Mouse (Mus musculus) A20 (cell line): ENCODE results near the gene Ptprd.

Experiments used
- DNase-seq: peaks from one replicate; pipeline ENCODE4 v3.0.0-alpha.2; 2011; ENCODE audit warnings: low read depth, low spot score

The Ptprd gene

DNA sequence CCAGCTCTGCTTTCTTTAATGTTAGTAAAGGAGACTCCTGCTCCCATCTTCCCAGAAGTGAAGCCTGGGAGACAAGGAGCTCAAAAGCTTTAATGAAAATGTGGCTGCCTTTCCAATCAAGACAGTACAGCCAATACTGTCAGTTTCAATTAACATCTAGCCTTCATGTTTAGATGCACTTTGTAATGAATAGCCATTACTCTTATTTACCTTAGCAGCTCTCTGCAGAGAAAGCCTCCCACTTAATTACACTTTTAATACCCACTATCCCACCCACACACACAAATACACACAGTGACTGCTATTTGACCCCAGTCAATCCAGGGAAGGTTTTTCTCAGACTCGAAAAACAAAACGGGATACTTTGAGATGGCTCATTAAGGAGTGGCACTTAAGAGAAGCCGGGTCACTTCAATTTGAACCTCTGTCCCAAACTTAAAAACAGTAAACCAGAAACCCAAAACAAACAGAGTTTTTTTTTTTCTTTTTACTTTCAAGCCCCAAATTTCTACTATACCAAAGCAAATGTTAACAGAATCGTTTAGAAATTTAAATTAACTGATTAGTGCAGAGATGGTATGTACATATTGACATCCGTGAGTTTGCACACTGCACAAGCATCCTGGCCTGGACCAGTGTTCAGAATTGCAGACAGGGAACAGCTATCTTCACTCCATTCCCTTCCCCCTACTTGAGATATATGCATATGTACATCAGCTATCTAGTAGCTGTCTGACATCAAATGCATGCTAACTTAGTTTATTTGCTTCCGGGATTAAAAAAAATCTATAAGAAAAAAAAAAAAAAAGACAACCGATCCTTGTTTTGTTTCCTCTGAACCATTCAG is 1824.6 kb downstream of the Ptprd start:
- DNase-seq = no peak

DNA sequence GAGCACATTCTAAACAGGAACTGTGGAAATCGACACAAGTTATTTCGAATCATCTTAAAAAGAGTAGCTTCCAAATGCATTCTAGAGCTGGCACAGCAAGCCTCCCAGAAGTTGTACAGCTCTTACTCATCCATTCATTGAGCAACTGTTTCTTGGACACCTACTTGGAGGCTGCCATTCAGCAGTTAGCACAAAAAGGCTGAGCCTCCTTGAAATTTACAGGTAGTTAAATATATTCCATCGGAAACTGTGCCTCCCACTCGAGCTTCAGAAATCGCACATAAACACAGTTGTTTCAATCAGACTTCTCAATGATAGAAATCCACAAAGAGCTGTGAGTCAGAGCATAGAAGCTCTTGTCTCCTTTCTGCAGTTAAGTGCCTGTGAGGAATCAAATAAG is 1825.9 kb downstream of the Ptprd start:
- no peak for DNase-seq

DNA sequence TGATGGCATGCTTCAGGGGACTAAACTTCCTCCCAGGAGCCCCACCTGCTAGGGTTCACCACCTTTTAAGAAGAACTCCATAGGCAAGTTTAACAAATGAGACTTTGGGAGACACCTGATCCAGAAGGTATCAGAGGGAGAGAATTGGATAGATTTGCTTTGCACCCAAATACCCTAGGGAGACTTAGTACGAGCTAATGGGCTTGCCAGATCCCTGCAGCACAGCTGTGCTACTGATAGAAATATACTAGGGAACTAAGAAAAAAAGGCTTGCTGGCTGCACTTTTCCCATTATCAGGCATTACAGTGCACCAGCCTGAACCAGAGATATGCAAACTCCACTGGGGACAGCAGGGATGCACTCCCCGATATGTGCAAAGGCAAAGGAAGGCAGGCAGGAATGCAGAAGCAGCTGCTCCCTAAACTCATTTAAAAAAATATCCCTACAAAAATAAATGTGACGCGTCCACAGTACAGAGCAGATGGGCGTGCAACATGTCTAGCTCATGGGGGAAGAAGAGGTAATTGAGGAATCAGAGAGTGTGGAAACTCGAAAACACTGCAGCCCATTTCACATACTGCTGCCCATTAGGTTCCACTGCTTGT is 1831.3 kb downstream of the Ptprd start:
- no peak for DNase-seq

DNA sequence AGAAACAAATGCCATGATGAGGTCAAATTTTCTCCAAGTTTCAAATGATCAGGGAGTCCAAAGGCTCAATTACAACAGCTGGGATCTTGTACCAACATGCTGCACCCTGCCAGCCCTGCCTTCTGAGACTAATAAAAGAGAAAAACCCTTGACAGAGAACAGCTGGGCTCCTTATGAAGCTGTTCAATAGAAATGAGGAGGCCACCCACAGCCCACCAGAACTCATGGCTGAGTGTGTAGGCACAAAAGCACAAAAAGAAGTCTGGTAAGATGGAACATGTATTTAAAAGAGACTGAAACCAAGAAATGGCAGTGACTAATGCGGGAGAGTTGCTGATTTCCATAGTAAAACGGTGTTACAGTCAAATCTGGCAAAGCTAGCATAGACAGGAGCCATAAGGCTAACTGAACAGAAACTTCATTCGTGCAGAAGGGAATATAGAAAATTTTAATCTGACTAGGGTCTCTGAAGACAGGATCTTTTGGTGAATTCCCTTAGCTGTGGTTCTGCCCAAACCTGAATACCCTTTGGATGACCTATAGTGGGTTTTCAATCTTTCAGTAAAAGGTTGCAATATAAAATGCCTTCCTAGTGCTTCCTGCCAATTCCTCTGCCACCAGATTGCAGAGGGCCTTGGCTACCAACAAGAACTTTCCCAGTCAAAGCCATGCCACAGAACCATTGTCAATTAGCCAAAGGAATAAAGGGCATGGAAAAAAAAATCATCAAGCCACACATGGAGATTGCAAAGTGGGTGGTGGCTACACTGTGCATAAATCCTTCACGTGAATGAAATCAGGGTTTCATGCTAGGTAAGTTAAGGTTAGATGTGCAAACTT is 1841.5 kb downstream of the Ptprd start:
- no peak for DNase-seq

DNA sequence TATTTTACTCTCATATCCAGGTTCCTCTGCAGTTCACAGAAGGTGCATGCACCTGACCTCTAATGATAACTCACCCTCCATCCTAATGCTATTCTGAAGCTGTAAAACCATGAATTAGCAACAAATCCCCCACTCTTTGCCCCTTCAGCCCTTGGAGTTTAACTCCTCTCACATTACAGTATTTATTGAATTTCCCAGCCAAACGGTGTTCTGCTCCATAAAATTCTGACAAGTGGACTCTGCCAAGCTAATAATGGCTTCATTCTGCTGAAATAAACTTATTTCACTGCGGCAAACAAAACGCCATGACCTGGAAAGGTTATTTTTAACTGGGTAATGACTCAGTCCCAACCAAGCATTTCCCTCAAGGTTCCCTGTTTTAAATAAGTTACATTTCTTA is 1842.7 kb downstream of the Ptprd start:
- no peak for DNase-seq

DNA sequence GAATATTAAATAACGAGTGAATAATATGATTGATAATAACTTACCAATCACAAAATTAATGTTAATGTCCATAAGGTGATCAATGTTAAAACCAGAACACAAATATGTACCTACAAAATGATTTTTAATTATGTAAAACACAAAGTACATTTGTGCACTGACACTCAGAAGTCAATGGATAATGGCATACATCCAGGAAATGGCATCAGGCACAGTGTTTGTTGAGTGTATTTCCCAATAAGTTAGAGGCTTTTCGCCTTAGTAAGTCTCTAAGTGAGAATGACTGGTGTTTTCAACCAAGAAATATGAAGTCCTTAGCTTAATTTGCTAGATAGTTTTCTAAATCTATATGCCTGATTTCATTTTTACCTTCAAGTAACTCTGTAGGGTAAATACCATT is 1843.5 kb downstream of the Ptprd start:
- DNase-seq = no peak

DNA sequence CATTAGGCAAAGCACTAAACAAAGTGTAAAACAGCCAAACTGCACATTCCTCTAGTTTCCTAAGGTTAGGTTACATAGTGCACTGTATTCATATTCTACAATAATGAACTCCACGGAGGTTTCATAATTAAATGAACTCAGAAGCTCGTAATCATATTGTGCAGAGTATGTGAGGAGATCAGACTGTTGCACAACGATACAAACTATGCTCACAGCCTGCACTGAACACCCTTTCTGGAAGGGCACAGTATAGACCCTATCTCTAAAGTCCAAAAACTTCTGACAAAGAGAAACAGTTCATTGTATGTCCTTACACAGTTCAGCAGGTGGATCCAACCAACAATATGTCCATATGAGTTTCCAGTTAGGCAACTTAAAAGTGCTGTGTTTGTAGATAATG is 1844.5 kb downstream of the Ptprd start:
- DNase-seq = no peak

DNA sequence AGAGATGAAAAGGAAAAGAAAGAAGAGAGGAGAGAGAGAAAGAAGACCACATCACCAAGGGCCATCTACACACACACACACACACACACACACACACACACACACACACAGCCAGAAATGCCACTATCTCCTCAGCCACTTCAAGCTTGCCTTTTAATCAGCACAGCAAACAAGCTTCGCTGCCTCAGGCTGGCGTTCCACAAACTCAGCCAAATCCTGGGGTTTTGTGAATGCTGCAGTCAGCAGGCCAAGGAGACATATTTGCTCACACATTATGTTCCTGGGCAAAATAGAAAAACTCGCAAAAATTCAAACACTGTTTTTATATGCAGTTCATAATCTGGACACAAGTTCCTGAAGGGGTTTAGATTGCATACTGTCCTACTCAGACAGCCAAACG is 1845.9 kb downstream of the Ptprd start:
- DNase-seq = no peak

DNA sequence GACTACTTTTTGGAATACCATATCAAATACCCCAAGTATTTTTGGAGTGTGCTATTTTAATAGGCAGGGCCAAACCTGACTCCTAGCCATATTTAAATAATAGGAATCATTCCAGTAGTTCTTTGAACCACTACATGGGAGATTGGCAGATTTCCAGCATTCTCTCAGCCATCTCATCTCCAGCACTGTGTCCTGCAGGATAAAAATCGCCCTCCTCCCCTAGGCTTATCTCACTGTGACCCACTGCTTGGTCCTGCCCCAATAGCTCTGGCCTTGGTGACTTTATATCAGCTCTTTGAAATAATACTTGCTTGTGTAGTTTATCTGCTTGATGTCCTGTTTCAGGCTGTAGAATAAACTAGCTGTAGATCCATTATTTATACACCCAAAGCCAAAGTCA is 1850.2 kb downstream of the Ptprd start:
- DNase-seq = no peak

DNA sequence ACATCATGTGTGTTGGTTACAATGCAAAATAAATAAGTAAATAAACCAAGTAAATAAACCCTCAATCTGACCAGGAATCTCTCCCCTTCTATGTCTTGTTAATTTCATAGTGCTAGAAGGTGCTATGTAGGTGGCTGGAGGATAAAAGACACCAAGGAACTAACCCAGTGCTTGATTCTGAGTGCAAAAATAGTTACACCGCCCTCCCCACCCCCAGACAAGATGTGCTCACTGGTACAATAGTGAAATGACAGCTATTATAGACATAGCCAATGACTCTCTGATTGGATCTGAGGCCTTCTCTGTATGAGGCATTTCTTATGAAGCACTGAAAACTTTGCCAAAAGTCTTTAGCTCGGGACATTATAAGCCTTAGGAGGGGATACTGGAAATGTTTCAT is 1857.6 kb downstream of the Ptprd start:
- no peak for DNase-seq

DNA sequence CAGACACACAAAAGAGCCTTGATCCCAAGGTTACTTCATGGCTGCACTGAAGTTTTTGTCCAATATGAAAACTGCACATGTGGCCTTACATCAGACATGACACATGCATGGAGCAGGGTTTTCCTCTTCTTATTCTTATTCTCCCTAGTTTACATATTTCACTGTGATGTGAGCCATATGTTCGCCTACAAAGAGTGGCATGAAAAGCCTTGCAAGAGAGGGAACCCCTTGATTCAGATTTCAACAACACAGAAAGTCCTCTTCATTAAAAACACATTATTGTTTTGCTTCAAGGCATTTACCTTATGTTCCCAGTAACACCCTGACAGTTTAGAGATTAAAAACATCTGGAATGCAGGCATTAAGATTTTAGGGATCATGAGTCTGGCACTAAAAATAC is 1859.3 kb downstream of the Ptprd start:
- no peak for DNase-seq

DNA sequence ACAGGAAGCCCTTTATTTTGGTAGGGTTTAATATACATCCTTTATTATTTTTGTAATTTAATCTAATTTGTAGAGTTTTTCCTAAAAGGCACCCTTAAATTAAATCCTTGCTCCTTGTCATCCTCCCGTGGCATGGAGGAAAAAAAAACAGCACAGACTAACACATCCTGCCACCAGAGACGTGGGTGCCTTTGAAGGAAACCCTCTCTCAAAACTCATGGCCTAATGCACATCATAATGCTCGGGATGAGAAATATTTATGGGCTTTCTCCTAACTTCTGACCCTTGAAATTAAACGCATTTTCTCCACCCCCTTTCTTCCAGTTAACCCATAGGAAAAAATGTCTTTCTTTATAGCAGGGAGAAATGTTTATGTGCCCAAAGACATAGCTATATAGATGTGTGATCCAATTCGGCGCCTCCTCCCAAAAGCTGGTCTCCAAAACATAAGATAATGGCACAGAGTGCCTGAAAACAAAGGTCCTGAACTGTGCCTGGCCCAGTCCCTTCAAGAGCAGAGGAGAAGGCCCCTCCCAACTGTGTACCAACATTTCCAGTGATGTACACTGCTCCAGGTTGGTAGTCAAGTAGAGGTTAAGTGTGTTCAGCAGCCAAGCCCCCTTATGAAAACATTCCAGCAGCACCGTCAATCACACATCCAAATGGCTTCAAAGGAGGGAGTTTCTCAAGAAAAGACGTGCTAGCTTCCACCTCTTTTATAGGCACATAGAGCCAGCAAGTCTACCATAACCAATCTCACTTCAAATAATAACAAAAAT is 1860.4 kb downstream of the Ptprd start:
- no peak for DNase-seq

DNA sequence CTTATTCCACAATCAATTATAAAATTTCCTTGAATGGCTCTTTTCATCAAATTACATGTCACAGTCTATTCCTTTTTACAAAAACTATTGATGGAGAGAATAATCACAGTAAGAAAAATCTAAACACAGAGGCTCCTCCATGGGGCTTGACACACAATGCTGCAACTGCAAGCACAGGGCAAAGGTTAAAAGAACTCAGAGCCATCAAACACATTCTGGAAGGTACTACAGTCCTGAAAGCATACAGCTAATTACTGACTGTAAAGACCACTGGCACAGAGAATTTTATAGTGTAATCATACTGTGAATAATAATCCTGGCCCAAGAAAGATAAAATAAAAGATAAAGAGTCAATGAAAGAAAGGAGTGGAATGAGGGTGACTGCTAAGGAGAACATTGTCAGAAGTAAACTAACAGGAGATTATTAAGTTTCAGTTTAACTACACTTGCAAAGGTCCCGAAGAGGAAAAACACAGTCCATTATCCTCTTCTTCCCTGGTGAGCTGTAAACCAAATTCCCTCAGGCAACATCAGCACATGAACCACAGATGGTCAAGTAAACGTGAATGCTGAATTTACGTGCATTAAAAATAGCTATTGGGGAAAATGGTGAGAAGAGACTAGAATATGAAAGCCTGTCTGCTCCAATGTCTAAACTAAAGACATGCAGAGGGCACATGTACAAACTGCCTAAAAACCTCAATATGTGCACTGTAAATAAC is 1861.4 kb downstream of the Ptprd start:
- no peak for DNase-seq

DNA sequence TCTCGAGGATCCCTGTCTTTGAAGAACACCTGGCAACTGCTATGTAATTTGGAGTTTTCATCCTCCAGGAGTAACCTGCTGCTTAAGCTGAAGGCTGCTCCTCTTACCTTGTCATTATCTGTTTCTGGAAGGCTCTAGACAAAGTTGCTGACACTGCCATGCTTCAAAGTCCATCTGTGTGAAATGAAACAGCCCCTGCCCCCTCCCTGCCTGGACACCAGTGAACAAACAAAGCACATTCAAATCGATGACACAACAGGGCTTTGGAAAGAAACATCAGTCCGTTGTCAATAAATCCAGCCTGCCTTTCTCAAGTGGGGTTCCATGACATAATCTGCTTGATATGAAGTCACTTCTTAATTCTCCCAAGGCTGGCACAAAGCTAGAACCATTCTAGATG is 1867.7 kb downstream of the Ptprd start:
- no peak for DNase-seq

DNA sequence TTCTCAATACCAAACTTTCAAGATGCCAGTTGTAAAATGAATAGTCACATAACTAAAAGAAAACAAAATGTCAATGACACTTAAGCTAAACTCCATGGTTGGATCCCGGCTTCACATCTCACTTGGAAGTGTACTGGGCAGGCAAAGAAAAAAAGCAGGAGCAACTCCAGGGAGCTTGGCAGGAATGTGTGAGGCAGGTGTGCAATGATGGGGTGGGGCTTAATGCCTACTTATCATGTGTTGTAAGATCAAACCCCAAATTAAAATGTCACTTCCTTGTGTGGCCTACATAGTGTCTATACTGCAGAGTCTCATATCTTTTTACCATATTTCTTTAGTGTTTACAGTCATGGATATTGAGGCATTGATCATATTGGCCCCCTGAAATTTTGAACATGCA is 1873.8 kb downstream of the Ptprd start:
- no peak for DNase-seq

DNA sequence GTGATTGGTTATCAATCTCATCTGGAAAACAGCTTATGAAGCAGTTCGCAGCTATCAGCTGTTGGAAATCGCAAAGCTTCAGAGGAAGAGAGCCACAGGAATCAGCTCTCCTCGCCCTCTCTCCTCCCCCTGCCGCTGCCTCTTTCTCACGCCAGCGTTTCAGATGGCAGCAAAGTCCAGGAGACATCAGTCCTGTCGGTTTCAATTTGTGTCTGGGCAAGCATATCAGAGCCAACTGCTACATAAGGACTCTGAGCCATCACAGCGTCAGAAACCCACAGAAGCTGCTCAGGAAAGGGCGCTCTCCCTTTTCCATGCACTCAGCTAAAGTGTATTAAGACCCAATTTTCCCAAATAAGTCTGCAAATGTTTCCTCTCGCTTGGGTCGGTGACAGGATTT is 1884.4 kb downstream of the Ptprd start:
- DNase-seq = no peak

DNA sequence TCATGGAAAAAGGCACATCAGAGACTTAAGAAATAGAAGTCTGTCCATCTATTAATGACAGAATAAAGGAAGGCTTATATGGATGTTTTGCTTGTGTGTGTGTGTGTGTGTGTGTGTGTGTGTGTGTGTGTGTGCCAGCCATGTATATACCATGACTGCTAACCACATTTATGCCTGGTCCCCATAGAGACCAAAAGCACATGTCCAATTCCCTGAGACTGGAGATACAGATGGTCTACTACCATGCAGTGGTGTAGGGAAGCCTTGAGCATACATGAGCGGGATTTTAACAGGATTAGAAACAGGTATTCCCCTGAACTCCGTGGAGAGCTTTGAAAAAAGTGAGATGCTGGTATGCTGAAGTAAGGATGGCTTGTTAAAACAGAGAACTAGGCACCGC is 1886.1 kb downstream of the Ptprd start:
- no peak for DNase-seq

DNA sequence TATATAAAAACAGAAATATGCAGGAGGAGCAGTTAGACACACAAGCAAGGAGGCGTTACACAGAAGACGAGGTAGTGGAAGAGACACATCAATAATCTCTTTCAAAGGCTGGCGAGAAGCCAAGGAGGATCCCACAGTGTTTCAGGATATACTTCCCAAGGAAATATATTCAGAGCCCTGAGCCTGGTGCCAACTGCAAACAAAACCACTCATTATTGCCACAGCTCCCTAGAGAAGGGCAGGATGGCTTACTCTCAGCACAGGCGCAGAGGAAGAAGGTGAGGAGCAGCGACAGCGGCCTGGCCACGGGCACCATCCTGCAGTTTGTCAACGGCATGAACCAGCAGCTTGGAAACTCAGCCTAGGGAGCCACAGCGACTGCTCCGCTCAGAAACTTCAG is 1886.8 kb downstream of the Ptprd start:
- no peak for DNase-seq

DNA sequence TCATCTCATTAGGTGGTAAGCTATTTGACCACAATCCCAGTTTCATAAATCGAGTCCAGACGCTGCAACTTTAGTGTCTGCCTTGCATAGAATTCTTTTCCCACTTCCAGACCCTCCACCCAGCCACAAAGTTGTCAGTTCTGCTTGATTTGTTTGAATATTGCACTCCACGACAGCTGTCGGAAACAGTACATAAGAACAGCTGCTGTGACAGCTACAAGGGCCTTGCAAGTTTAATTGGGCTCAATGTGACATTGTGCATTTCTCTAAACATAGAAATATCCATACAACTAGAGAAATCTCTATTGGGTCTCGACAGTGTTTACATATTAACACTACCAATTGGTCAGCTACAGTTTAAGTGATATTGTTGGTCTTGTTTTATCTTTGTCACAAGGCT is 1887.3 kb downstream of the Ptprd start:
- no peak for DNase-seq

DNA sequence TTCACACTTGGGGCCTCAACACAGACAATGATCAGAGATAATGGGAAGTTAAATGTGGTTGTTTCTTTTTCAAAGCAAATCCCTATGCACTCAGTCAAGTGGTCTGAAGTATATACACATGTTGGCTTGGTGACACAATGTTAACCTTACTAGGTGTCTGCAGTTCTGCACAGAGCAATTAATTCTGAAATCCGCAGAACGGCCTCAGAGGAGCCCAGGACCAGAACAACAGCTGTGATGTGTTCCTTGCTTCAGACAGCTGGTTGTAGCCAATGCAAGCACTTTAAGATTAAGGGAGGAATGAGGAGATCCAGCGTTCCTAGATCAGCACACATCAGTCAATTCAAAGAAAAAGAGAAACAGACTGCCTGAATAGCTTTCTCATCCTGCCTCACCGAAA is 1891.9 kb downstream of the Ptprd start:
- DNase-seq = no peak

DNA sequence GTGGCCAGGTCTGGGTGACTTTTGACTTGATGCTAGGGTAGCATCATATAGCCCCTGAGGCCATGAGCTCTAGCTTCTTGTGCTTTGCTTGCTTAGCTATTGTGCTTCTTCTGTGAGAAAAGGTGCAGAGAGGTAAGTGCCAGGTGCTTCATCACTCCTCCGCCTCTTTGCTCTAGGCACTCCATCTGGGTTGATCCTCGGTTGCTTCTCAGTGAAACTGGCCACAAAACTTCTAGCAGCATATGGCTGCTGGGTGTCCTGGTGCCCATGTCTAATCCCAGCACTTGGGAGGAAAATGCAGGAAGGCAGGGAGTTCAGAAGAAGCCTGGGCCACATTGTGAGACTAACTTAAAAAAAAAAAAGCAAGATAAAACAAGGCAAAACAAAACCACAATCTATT is 1895.8 kb downstream of the Ptprd start:
- no peak for DNase-seq
